Mouse (Mus musculus) spleen, adult 2 months (tissue): ENCODE data around the gene Parn. TPM values are rescaled to one million over a fixed set of nuclear protein-coding genes. Genes with fewer than 3 reads are reported as not detected.

ENCODE experiments used
- DNase-seq, 2 experiments: peaks; one replicate each; pipeline versions ENCODE4 v3.0.0 to v3.0.0-alpha.2; 2012 to 2021; ENCODE audit warnings: low spot score in 2 of 2, low read depth in 1 of 2
- H3K27ac ChIP-seq: fragments of 200-500 bp; 2 replicates; pipeline ENCODE4 v1.5.1; 2012; ENCODE audit warnings: low read length, inconsistent platforms; ENCODE audit not compliant: insufficient read depth
- H3K27me3 ChIP-seq: fragments of 200-500 bp; 2 replicates; pipeline ENCODE4 v1.6.1; 2012; ENCODE audit warnings: mild to moderate bottlenecking, moderate library complexity, low read length, inconsistent platforms; ENCODE audit not compliant: control insufficient read depth, insufficient read depth
- H3K36me3 ChIP-seq: fragments of 200-500 bp; 2 replicates; pipeline ENCODE4 v1.6.1; 2012; ENCODE audit warnings: mild to moderate bottlenecking, low read length, inconsistent platforms; ENCODE audit not compliant: control insufficient read depth, insufficient read depth
- H3K4me1 ChIP-seq: fragments of 200-500 bp; 2 replicates; pipeline ENCODE4 v1.6.1; 2011; ENCODE audit warnings: inconsistent platforms; ENCODE audit not compliant: control insufficient read depth, insufficient read depth, insufficient read length
- H3K4me3 ChIP-seq: fragments of 200-500 bp; 2 replicates; pipeline ENCODE4 v1.5.1; 2011; ENCODE audit warnings: mild to moderate bottlenecking, inconsistent platforms; ENCODE audit not compliant: insufficient read depth, insufficient read length; ENCODE audit errors: extremely low read depth
- CTCF ChIP-seq: fragments of 200-500 bp; IDR thresholded peaks from 2 replicates; pipeline ENCODE4 v1.5.1; 2011; ENCODE audit warnings: mild to moderate bottlenecking, inconsistent platforms; ENCODE audit not compliant: insufficient read depth, insufficient read length, insufficient replicate concordance; ENCODE audit errors: extremely low read depth
- POLR2A ChIP-seq: fragments of 200-500 bp; IDR thresholded peaks from 2 replicates; pipeline ENCODE4 v1.6.1; 2011; ENCODE audit warnings: low read depth, low read length, inconsistent platforms
- WGBS: fragments of 180-500 bp; shearing (Covaris S2); methylation state at CpG from one replicate; pipeline ENCODE4 v1.1.7; 2018; 5-methylcytosine and 5-hydroxymethylcytosine counted together
- polyA plus RNA-seq: library from polyadenylated mRNA; depleted of rRNA; stranded (reverse); fragments of >200 nt; gene quantifications from 2 replicates; pipeline ENCODE4 v1.2.3, GENCODE M21; 2012

Gene Parn
- polyA plus RNA-seq, 1 experiment = 9.9 TPM

DNA sequence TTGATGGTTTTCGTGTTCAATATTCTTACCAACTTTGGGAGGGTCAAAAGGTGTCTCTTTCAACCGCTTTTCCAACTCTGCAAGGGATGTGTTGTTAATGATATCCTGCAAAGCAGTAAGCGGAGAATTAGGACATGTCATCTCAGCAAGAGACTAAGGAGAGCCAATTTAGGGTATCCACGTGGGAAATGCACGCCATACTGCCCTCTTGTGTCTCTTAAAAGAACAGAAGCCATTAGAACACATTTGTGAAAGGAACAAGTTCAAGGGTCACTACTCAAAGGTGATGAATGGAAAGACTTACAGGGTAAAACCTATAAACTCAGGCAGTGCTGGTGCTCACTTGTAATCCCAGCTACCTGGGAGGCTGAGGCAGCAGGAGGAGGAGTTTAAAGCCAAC, 39.6 kb downstream of the Parn start:
- 67% methylated on average over 5 of the region's 5 CpGs for WGBS

DNA sequence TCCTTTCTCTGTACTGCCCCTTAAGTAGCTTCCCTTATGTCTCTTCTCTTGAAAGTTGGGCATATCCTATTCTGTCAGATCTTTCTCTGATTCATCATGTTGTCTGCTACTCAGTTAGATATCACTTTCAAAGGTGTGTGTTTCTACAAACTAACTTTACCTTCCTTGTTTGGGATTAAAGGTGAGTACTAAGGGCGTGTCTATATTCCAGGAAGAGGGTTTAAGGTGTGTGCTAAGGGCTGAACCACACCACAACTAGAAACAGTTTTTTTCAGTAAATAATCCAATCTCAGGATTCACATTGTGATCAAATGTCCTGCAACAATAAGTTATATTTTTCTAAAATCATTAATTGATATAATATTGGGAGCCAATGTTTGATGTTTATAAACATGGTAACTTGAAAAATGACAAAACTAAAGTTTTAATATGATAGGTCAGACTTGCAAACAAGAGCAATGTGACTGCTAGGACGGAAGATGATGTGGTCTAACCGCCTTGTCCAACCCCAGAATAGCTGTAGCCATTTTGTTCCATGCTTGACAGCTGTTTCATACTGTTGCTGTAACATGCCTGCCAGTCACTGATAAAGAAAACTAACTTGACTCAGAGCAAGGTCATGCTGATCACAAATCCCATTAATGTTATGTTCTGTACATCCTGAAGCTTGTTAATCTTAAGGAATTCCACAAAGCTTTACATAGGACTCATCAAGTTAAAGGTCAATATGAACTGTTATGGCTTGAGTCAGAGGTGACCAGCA, 46.0 kb downstream of the Parn start:
- no peak for DNase-seq

More for the DNA sequence above, 39.6 kb downstream of the Parn start:
- Histone ChIP-seq H3K36me3 (peaks cover 24% of the 10 kb centered on the region), H3K4me3 (no peak overlapping the region), H3K27me3 (no peaks in the 10 kb centered on the region), H3K4me1 (no peaks in the 10 kb centered on the region), H3K27ac (no peak overlapping the region)
- TF ChIP-seq CTCF (no peak), POLR2A (no peak)
- DNase-seq = no peak

DNA sequence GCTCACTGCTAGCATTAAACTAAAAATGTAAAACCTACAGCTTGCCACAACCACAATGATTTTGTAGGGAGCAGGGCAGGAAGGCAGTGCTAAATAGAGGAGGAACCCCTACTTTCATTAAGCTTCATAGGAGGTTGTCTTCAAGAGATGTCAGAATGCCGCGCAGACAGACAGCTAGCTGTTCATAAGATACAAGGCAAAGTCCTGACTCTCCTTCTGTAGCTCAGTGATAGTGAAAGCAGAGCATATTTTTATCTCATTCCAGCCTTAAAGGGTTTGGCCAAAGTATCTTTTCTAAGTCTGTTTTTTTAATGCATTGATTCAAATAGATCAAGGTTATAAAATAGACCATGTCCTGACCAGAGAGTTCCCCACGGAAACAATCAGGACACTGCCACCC, 47.8 kb downstream of the Parn start:
- 89% methylated on average over 3 of the region's 3 CpGs for WGBS
- Histone ChIP-seq H3K27me3 (no peaks in the 10 kb centered on the region), H3K4me3 (no peak overlapping the region), H3K27ac (no peak overlapping the region), H3K4me1 (no peaks in the 10 kb centered on the region), H3K36me3 (peaks cover 14% of the 10 kb centered on the region)
- no peak for TF ChIP-seq CTCF
- no peak for TF ChIP-seq POLR2A
- DNase-seq = no peak

More for the DNA sequence above, 46.0 kb downstream of the Parn start:
- Histone ChIP-seq H3K36me3 (peaks cover 23% of the 10 kb centered on the region), H3K4me1 (no peaks in the 10 kb centered on the region), H3K27me3 (no peaks in the 10 kb centered on the region), H3K27ac (no peak overlapping the region), H3K4me3 (no peak overlapping the region)
- TF ChIP-seq POLR2A = no peak
- no peak for TF ChIP-seq CTCF
- WGBS = 91% methylated on average over 3 of the region's 3 CpGs

DNA sequence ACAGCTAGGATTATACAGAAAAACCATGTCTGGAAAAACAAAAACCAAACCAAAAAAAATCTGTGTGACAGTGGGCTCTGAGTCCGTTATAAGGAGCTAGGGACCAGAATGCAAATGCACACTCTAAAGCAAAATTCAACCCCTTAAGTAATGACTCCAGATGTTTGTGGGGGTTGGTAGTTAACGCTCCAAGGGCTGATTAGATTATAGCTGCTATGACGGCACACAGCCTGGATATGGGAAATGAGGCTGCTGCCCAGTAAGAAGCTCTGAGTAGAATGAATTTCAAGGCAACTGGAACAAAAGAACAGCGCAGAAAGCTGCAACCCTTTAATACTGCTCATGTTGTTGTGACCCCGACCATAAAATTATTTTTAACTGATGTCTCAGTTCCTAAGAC, 52.7 kb downstream of the Parn start:
- no peak overlapping the region for H3K4me3 ChIP-seq
- TF ChIP-seq POLR2A (no peak), CTCF (no peak)
- 93% methylated on average over 5 of the region's 5 CpGs for WGBS
- no peaks in the 10 kb centered on the region for H3K27me3 ChIP-seq
- H3K27ac ChIP-seq = no peak overlapping the region
- no peak for DNase-seq
- peaks cover 6% of the 10 kb centered on the region for H3K36me3 ChIP-seq
- no peaks in the 10 kb centered on the region for H3K4me1 ChIP-seq

DNA sequence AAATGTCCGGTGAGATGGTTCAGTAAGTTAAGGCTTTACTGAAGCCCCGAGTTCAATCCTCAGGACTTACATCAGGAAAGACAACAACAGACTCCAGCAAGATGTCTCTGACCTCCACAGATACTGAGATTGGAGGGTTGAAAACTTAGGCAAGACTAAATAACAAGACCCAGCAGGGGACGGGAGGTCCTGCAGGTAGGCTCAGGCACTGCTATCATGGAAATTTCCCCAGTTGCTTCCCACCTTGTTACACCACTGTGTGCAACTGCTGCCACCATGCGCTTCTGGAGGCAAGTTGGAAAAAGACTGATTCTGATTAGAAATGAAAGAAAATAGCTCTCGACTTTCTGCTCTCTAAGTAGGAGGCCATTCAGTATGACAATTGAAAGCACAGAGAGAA, 55.4 kb downstream of the Parn start:
- TF ChIP-seq POLR2A (no peak), CTCF (no peak)
- Histone ChIP-seq H3K27ac (no peak overlapping the region), H3K4me3 (no peak overlapping the region), H3K4me1 (no peaks in the 10 kb centered on the region), H3K27me3 (no peaks in the 10 kb centered on the region), H3K36me3 (peaks cover 9% of the 10 kb centered on the region)
- DNase-seq = no peak
- 91% methylated on average over 5 of the region's 5 CpGs for WGBS

DNA sequence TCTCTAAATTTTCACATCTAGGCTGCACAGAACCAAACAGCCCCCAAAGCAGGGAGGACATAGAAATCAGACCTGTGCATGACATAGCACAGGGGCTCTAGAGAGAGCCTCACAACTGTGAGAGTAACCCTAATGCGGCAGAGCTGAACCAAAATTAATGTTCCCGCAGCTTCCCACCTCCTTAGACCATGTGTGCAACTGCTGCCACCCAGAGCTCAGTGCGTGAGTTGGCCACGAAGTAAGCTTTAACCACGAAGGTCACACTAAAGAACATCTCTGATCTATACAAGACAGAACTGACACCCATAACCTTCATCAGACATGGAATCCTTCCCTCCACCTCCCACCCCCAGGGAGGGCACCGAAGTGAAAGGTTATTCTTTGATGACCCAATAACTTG, 55.9 kb downstream of the Parn start:
- no peaks in the 10 kb centered on the region for H3K27me3 ChIP-seq

DNA sequence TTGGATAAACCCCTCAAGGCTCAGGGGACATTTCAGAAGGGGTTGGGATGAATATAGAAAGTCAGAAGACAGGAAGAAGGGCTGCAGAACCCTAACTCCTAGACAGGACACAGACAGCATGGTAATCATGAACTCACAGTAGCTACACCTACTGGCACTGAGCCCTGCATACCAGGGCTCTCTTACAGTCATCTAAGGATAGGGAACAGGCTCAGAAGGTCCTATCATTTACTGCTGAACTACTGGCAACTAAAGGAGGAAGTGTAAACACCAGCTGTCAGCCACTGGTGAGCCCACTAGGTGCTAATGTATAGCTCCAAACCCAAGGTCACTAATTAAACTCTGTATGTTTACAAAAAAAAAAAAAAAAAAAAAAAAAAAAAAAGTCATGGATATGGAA, 56.6 kb downstream of the Parn start:
- H3K27me3 ChIP-seq = no peaks in the 10 kb centered on the region
- DNase-seq = no peak
- H3K36me3 ChIP-seq = peaks cover 5% of the 10 kb centered on the region; the same call in 1 of the 2 replicates
- H3K4me1 ChIP-seq = no peaks in the 10 kb centered on the region
- TF ChIP-seq CTCF (no peak), POLR2A (no peak)
- no peak overlapping the region for H3K27ac ChIP-seq
- H3K4me3 ChIP-seq = no peak overlapping the region

More for the DNA sequence above, 55.9 kb downstream of the Parn start:
- 79% methylated on average over 6 of the region's 6 CpGs for WGBS
- H3K36me3 ChIP-seq = peaks cover 7% of the 10 kb centered on the region; the same call in 1 of the 2 replicates
- no peak for DNase-seq
- no peaks in the 10 kb centered on the region for H3K4me1 ChIP-seq
- H3K27ac ChIP-seq = no peak overlapping the region
- H3K4me3 ChIP-seq = no peak overlapping the region
- TF ChIP-seq CTCF = no peak
- TF ChIP-seq POLR2A = no peak
